Mouse (Mus musculus): ENCODE measurements at regions not wholly inside any gene's neighbourhood (a gene's known extent, or its start where the extent isn't known, plus 50 kb on each side); places are given as distances from the start of the nearest gene placed in this dataset.

- TF ChIP-seq CTCF (IDR thresholded peaks at IDR 0.05; ENCODE audit: low read depth, low read length), result no peak
- TF ChIP-seq POLR2A (IDR thresholded peaks at IDR 0.05; ENCODE audit: borderline replicate concordance, low read depth, low read length), result no peak
Observed at GRCm38 (mm10) chr10:111882521-111882920, 89.9 kb upstream of the Krr1 start.

Measured in bone marrow macrophage, adult 2 months (primary cell).